Mouse (Mus musculus): ENCODE measurements at regions not wholly inside any gene's neighbourhood (a gene's known extent, or its start where the extent isn't known, plus 50 kb on each side); places are given as distances from the start of the nearest gene placed in this dataset.

- no peak overlapping the region for H3K4me2 ChIP-seq
- H3K27ac ChIP-seq (ENCODE audit: poor library complexity, severe bottlenecking): no peak overlapping the region
- no peak overlapping the region for H3K4me3 ChIP-seq
- no peak overlapping the region for H3K9ac ChIP-seq
- WGBS: 44% methylated on average over 1 of the region's 1 CpGs
- H3K9me3 ChIP-seq (replicated peaks): no peaks in the 10 kb centered on the region
- H3K4me1 ChIP-seq (replicated peaks): 0 out of 2 replicates have a peak, but pooled peaks cover 3% of the 10 kb centered on the region
- ATAC-seq (ENCODE audit: insufficient number of reproducible peaks, low FRiP score): no peak
- no peaks in the 10 kb centered on the region for H3K36me3 ChIP-seq
- no peaks in the 10 kb centered on the region; the same call in 1 of the 2 replicates for H3K27me3 ChIP-seq (replicated peaks)
These were observed 384.3 kb upstream of the Ubash3b start for GRCm38 (mm10) chr9:41545776-41546175.

GRCm38 (mm10) chr9:41542511-41542910 is 381.0 kb upstream of the Ubash3b start:
- H3K36me3 ChIP-seq: no peaks in the 10 kb centered on the region
- no peak overlapping the region for H3K27ac ChIP-seq (ENCODE audit: poor library complexity, severe bottlenecking)
- H3K9ac ChIP-seq: no peak overlapping the region
- no peak overlapping the region for H3K4me3 ChIP-seq
- WGBS: 72% methylated on average over 5 of the region's 5 CpGs
- H3K4me1 ChIP-seq (replicated peaks): 0 out of 2 replicates have a peak, but pooled peaks cover 3% of the 10 kb centered on the region
- H3K27me3 ChIP-seq (replicated peaks): no peaks in the 10 kb centered on the region
- H3K4me2 ChIP-seq: no peak overlapping the region
- no peak for ATAC-seq (ENCODE audit: insufficient number of reproducible peaks, low FRiP score)
- no peaks in the 10 kb centered on the region for H3K9me3 ChIP-seq (replicated peaks)

- H3K4me3 ChIP-seq: no peak overlapping the region
- no peaks in the 10 kb centered on the region for H3K27me3 ChIP-seq (replicated peaks)
- no peaks in the 10 kb centered on the region for H3K9me3 ChIP-seq (replicated peaks)
- H3K36me3 ChIP-seq: 0 out of 2 replicates have a peak, but pooled peaks cover 4% of the 10 kb centered on the region
- 69% methylated on average over 6 of the region's 6 CpGs for WGBS
- H3K27ac ChIP-seq (ENCODE audit: poor library complexity, severe bottlenecking): no peak overlapping the region
- no peak for ATAC-seq (ENCODE audit: insufficient number of reproducible peaks, low FRiP score)
- no peak overlapping the region for H3K4me2 ChIP-seq
- 0 out of 2 replicates have a peak, but pooled peaks cover 3% of the 10 kb centered on the region for H3K4me1 ChIP-seq (replicated peaks)
- no peak overlapping the region for H3K9ac ChIP-seq
These were observed 379.8 kb upstream of the Ubash3b start for GRCm38 (mm10) chr9:41541327-41541726.

GRCm38 (mm10) chr9:41532786-41533185 is 371.3 kb upstream of the Ubash3b start:
- 0 out of 2 replicates have a peak, but pooled peaks cover 4% of the 10 kb centered on the region for H3K36me3 ChIP-seq
- WGBS: 31% methylated on average over 3 of the region's 3 CpGs
- no peak for ATAC-seq (ENCODE audit: insufficient number of reproducible peaks, low FRiP score)
- H3K9ac ChIP-seq: no peak overlapping the region
- H3K9me3 ChIP-seq (replicated peaks): no peaks in the 10 kb centered on the region
- peaks cover 16% of the 10 kb centered on the region for H3K4me1 ChIP-seq (replicated peaks)
- no peaks in the 10 kb centered on the region for H3K27me3 ChIP-seq (replicated peaks)
- no peak overlapping the region for H3K4me3 ChIP-seq
- peak overlapping the region; percentile 25 for H3K4me2 ChIP-seq
- H3K27ac ChIP-seq (ENCODE audit: poor library complexity, severe bottlenecking): peak overlapping the region; percentile 53; the same call in 1 of the 2 replicates

GRCm38 (mm10) chr9:41532290-41532689 is 370.8 kb upstream of the Ubash3b start:
- Histone ChIP-seq H3K27ac (ENCODE audit: poor library complexity, severe bottlenecking) (peak overlapping the region; percentile 53), H3K4me2 (peak overlapping the region; percentile 25), H3K4me3 (no peak overlapping the region), H3K9ac (no peak overlapping the region), H3K27me3 (replicated peaks) (no peaks in the 10 kb centered on the region), H3K4me1 (replicated peaks) (peaks cover 16% of the 10 kb centered on the region), H3K36me3 (0 out of 2 replicates have a peak, but pooled peaks cover 4% of the 10 kb centered on the region), H3K9me3 (replicated peaks) (no peaks in the 10 kb centered on the region)
- 48% methylated on average over 7 of the region's 7 CpGs for WGBS
- ATAC-seq (ENCODE audit: insufficient number of reproducible peaks, low FRiP score): no peak

- Histone ChIP-seq H3K36me3 (no peaks in the 10 kb centered on the region), H3K27ac (ENCODE audit: poor library complexity, severe bottlenecking) (no peak overlapping the region), H3K4me2 (no peak overlapping the region), H3K4me1 (replicated peaks) (peaks cover 16% of the 10 kb centered on the region), H3K4me3 (no peak overlapping the region), H3K27me3 (replicated peaks) (no peaks in the 10 kb centered on the region), H3K9ac (no peak overlapping the region), H3K9me3 (replicated peaks) (no peaks in the 10 kb centered on the region)
- no peak for ATAC-seq (ENCODE audit: insufficient number of reproducible peaks, low FRiP score)
- WGBS: 73% methylated on average over 6 of the region's 6 CpGs
These were observed 370.1 kb upstream of the Ubash3b start for GRCm38 (mm10) chr9:41531596-41531995.

GRCm38 (mm10) chr9:41526126-41526525 is 364.6 kb upstream of the Ubash3b start:
- H3K4me1 ChIP-seq (replicated peaks): peaks cover 11% of the 10 kb centered on the region
- H3K4me3 ChIP-seq: no peak overlapping the region
- H3K4me2 ChIP-seq: no peak overlapping the region
- H3K27me3 ChIP-seq (replicated peaks): no peaks in the 10 kb centered on the region
- no peak overlapping the region for H3K27ac ChIP-seq (ENCODE audit: poor library complexity, severe bottlenecking)
- H3K9me3 ChIP-seq (replicated peaks): no peaks in the 10 kb centered on the region
- no peak for ATAC-seq (ENCODE audit: insufficient number of reproducible peaks, low FRiP score)
- WGBS: 65% methylated on average over 8 of the region's 8 CpGs
- H3K9ac ChIP-seq: no peak overlapping the region
- H3K36me3 ChIP-seq: no peaks in the 10 kb centered on the region

- H3K4me1 ChIP-seq (replicated peaks): peaks cover 11% of the 10 kb centered on the region
- no peak for ATAC-seq (ENCODE audit: insufficient number of reproducible peaks, low FRiP score)
- H3K27me3 ChIP-seq (replicated peaks): no peaks in the 10 kb centered on the region
- WGBS: 56% methylated on average over 1 of the region's 1 CpGs
- no peak overlapping the region for H3K9ac ChIP-seq
- no peaks in the 10 kb centered on the region for H3K36me3 ChIP-seq
- H3K4me3 ChIP-seq: no peak overlapping the region
- no peak overlapping the region for H3K4me2 ChIP-seq
- H3K9me3 ChIP-seq (replicated peaks): no peaks in the 10 kb centered on the region
- no peak overlapping the region for H3K27ac ChIP-seq (ENCODE audit: poor library complexity, severe bottlenecking)
These were observed 364.0 kb upstream of the Ubash3b start for GRCm38 (mm10) chr9:41525534-41525933.

GRCm38 (mm10) chr9:41524591-41524990 is 363.1 kb upstream of the Ubash3b start:
- Histone ChIP-seq H3K36me3 (no peaks in the 10 kb centered on the region), H3K4me1 (replicated peaks) (peaks cover 11% of the 10 kb centered on the region), H3K4me2 (no peak overlapping the region), H3K27ac (ENCODE audit: poor library complexity, severe bottlenecking) (no peak overlapping the region), H3K9me3 (replicated peaks) (no peaks in the 10 kb centered on the region), H3K9ac (no peak overlapping the region), H3K4me3 (no peak overlapping the region), H3K27me3 (replicated peaks) (no peaks in the 10 kb centered on the region)
- ATAC-seq (ENCODE audit: insufficient number of reproducible peaks, low FRiP score): no peak
- 48% methylated on average over 7 of the region's 7 CpGs for WGBS

GRCm38 (mm10) chr9:41523969-41524368 is 362.5 kb upstream of the Ubash3b start:
- no peaks in the 10 kb centered on the region for H3K9me3 ChIP-seq (replicated peaks)
- no peaks in the 10 kb centered on the region for H3K27me3 ChIP-seq (replicated peaks)
- 87% methylated on average over 2 of the region's 2 CpGs for WGBS
- no peak for ATAC-seq (ENCODE audit: insufficient number of reproducible peaks, low FRiP score)
- no peaks in the 10 kb centered on the region for H3K36me3 ChIP-seq
- H3K4me3 ChIP-seq: no peak overlapping the region
- peaks cover 11% of the 10 kb centered on the region for H3K4me1 ChIP-seq (replicated peaks)
- H3K4me2 ChIP-seq: no peak overlapping the region
- H3K9ac ChIP-seq: no peak overlapping the region
- H3K27ac ChIP-seq (ENCODE audit: poor library complexity, severe bottlenecking): no peak overlapping the region

- 81% methylated on average over 1 of the region's 1 CpGs for WGBS
- Histone ChIP-seq H3K9me3 (replicated peaks) (no peaks in the 10 kb centered on the region), H3K27ac (ENCODE audit: poor library complexity, severe bottlenecking) (no peak overlapping the region), H3K4me1 (replicated peaks) (peaks cover 11% of the 10 kb centered on the region), H3K36me3 (no peaks in the 10 kb centered on the region), H3K4me2 (no peak overlapping the region), H3K4me3 (no peak overlapping the region), H3K9ac (no peak overlapping the region), H3K27me3 (replicated peaks) (no peaks in the 10 kb centered on the region)
- no peak for ATAC-seq (ENCODE audit: insufficient number of reproducible peaks, low FRiP score)
These were observed 360.8 kb upstream of the Ubash3b start for GRCm38 (mm10) chr9:41522302-41522701.

GRCm38 (mm10) chr9:41517787-41518186 is 356.3 kb upstream of the Ubash3b start:
- 73% methylated on average over 2 of the region's 2 CpGs for WGBS
- no peaks in the 10 kb centered on the region for H3K36me3 ChIP-seq

More at GRCm38 (mm10) chr9:41517787-41518186, 356.3 kb upstream of the Ubash3b start:
- Histone ChIP-seq H3K4me3 (no peak overlapping the region), H3K4me1 (replicated peaks) (peaks cover 10% of the 10 kb centered on the region; the same call in 1 of the 2 replicates), H3K9ac (no peak overlapping the region), H3K27ac (ENCODE audit: poor library complexity, severe bottlenecking) (no peak overlapping the region), H3K27me3 (replicated peaks) (no peaks in the 10 kb centered on the region), H3K9me3 (replicated peaks) (no peaks in the 10 kb centered on the region), H3K4me2 (no peak overlapping the region)
- ATAC-seq (ENCODE audit: insufficient number of reproducible peaks, low FRiP score): no peak
